Mouse (Mus musculus): ENCODE results near the gene Gm20388.

The Gm20388 gene

DNA sequence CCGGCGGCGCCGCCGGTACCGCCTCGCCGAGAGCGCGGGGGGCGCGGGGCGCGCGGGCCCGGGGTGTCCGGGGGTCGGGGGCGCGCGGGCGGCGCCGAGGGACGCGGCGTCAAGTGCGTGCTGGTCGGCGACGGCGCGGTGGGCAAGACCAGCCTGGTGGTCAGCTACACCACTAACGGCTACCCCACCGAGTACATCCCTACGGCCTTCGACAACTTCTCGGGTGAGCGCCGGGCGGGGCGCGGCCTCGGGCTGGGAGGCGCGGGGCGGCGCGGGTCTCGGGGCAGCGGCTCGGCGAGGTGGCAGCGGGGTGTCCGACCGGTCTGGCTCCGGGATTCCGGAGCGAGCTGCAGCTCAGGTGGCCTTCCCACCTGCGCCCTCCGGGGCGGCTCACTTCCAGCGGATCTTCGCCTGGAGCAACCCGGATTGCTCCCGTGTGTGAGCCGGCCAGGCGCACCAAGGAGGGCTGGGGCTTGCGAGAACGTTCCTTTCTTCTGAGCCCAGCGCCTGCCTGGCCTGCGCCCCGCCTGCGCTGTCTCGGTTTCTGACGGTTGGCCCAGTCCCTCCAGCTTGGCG lies 3743.4 kb downstream of the Gm20388 start:
- DNase-seq (ENCODE audit: low read depth, low spot score), result no peak

DNA sequence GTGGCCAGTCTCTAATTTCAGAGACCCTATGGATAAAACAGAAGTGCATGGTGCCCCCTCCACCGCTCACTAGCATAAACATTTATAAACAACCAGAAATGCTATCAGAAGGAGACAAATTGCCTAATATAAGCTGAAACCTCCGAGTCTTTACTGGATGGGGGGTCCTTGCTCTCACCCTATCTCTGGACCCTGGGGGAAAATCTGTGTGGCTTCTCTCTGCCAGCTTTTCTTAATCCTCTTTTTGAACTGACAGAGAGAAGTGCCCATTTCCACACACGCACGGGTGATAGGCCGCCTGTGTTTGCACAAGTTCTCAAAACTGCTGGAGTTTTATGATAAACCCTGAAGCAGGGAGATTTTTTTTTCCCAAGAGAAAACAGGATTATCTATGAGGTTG lies 3744.1 kb downstream of the Gm20388 start:
- no peak for DNase-seq (ENCODE audit: low read depth, low spot score)

DNA sequence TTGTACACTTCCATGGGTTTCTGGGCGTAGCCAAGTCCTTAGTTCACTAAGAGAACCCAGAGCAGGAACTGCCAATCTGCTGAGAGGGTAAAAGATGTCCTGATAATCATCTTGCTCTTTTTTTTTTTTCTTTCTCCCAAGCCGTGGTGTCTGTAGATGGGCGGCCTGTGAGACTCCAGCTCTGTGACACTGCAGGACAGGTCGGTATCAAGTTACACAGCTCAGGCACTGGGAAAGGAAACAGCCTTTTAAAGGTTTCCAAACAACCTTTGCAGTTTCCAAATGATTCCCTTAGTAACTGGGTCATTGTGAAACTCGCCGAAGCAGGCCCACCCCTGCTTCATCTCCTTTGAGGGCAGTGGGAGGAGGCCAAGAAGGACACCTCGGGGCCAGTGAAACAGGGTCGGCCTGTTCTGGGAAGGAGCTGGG lies 3744.7 kb downstream of the Gm20388 start:
- no peak for DNase-seq (ENCODE audit: low read depth, low spot score)

DNA sequence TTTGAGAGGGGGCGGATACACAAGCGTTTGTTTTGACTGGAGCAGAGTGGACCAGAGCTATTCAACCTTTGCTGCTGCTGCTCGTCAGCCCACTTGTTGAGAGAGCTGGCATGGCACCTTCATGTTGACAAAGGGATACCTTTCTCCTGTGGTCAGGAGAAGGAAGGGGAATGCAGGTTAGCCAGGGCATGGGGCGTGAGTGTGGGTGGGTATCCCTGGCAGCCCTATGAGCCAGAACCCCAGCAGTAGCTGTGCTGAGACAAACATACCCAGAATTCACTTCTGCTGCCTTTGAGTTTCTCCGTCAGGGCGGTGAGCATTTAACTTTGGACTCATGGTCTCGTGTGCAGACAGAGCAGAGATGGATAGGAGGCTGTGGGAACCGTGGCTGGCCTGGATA lies 3747.2 kb downstream of the Gm20388 start:
- DNase-seq (ENCODE audit: low read depth, low spot score), result no peak

DNA sequence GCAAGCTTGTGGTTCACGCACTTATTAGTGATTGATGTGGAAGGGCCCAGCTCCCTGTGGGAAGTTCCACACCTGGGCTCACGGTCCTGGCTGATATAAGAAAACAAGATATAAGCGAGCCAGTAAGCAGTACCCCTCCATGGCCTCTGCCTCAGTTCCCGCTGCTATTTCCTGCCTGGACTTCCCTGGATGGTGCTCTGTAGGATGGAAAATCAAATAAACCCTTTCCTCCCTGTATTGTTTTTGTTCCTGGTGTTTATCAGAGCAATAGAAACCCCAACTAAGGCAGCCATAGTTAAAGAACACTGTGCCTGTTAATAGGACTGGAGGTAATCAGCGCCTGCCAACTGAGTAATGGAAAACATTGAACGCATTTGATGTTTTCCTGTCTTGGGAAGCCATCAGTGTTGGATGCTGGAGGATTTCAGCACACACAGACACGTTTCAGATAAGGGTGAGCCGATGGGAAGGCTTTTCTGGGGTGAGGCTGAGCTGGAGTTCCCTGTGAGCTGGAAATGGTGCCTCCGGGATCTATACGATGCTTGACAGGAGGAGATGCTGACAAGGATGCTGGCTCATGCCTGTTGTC lies 3748.9 kb downstream of the Gm20388 start:
- no peak for DNase-seq (ENCODE audit: low read depth, low spot score)

DNA sequence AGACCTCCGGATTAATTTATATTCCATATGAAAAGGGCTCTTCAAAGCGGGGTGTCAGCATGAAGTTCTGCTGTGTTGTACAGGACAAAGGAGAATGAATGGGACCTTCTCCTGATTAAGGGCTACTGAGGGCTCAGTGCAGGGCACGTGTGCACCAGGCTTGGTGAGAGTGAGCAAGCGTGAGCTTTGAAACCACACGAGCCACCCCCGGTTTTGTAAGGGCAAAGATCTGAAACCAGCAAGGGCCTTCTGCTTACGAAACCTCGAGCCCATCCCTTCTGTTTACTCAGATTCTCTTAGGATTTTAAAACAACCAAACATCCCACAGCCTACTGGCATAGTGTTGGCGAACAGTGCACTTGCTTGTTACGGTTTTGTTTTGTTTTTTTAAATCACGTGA lies 3750.9 kb downstream of the Gm20388 start:
- DNase-seq (ENCODE audit: low read depth, low spot score), result no peak

DNA sequence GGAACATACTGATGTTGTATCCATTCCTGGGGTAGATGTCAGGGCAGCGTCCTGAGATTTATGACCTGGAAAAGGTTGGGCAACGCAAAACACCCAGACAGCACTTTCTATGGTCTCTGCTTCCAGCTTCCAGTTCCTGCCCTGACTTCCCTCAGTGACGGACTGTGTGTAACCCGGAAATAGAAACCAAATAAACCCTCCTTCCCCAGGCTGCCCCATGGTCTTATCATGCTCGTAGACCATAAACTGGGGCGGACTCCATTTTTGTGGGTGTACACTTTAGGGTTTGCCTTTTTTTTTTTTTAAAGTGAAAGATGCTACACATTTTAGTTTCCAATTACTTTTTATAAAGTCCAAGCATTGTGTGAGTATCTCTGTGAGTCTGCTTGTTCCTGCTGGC lies 3754.9 kb downstream of the Gm20388 start:
- DNase-seq (ENCODE audit: low read depth, low spot score), result no peak

DNA sequence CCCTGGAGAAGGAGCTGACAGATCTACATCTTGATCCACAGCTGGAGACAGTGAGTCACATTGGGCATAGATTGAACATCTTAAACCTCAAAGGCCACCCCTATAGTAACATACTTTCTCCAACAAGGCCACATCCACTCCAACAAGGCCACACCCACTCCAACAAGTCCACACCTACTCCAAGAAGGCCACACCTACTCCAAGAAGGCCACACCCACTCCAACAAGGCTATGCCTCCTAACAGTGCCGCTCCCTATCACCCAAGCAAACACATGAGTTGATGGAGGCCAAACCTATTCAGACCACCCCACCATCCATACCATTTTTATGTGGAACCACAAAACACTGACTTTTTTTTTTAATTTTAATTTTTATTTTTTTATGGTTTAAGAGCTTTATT lies 3756.2 kb downstream of the Gm20388 start:
- DNase-seq (ENCODE audit: low read depth, low spot score), result no peak

DNA sequence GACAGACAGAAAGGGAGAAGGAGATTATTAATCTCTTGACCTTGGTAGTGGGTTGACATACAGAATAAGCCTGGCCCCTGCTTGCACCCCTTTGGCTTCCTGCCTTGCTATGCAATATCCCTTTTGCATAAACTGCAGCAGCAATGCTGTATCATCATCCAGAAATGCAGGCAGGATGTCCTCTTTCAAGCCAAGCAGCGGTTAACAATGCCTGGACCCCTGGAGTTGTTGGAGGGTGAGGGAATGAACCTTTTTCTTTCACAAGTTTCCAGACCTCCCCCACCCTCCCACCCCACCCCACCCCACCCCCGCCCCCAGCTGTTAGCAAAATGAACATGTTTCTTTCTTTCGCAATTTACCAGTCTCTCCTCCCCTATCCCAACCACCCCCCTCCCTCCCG lies 3758.0 kb downstream of the Gm20388 start:
- no peak for DNase-seq (ENCODE audit: low read depth, low spot score)

DNA sequence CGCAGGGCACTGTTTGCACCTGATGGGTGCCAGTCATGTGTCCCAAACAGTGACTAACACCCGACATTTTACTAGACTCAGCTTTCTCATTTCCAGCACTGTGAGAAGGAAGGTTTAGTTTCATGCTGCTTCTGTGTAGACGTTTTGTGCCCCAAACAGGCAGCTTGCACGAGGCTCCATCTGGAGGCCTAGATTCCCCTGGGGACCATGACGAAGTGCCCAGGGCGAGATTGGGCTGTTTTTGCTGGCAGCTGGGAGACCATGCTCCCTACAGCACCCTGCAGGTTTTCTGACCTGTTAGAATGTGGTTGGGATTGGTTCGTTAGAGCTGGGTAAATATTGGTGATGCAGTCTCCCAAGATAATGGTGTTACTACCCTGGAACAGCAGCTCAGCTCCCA lies 3760.1 kb downstream of the Gm20388 start:
- DNase-seq (ENCODE audit: low read depth, low spot score), result no peak

DNA sequence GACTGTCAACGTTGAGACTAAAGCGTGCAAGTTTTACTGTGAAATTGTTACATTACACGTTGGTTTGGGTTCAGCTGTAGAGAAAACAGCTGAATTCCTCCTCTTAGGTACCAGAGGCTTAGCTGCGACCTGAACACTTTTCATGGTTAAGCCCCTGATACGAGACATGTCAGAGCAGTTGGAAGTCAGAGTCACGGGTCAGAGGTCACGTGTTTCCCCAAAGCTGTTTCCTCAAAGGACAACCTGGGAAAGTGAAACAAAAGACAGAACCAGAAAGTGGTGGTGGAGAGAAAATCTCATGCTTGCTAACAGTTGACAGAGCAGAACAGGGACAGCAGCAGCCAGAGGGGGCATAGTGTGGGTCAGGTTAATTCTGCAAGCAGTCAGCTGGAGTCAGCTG lies 3760.8 kb downstream of the Gm20388 start:
- DNase-seq (ENCODE audit: low read depth, low spot score), result no peak

DNA sequence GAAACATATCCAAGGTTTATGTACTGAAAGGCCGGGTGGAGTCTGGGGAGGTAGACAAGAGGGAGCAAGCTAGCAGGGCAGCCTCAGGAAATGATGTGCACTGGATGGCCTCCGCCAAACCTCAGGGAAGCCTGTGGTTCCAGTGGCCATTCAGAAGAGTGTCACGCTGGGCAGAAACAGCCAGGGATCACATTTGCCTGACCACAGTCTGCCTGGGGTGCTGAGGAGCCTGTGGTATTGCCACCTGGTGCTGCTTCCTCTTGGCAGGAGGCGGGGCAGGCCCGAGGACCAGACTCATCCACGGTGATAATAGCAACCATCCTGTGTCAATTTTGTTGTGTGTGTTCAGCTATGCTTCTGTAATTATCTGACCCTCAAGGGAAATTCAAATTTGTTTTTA lies 3762.0 kb downstream of the Gm20388 start:
- DNase-seq (ENCODE audit: low read depth, low spot score), result no peak

DNA sequence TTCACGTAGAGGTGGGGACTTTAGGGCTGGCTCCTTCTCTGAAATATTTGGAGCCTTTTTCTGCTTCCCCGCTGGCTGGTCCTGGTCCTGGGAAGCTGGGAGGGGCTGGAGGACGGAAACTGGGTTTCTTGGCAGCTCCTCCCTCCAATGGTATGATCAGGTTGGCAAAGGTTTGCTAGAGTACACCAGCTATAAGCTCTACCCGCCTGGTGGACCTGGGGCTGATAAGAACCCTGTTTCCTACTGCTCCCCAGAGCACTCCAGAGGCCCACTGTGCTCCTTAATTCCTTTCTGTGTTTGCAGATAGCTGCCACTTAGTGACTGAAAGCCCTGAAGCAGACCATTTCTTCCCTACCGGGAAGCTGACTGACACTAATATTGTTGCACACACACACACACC lies 3765.0 kb downstream of the Gm20388 start:
- no peak for DNase-seq (ENCODE audit: low read depth, low spot score)

DNA sequence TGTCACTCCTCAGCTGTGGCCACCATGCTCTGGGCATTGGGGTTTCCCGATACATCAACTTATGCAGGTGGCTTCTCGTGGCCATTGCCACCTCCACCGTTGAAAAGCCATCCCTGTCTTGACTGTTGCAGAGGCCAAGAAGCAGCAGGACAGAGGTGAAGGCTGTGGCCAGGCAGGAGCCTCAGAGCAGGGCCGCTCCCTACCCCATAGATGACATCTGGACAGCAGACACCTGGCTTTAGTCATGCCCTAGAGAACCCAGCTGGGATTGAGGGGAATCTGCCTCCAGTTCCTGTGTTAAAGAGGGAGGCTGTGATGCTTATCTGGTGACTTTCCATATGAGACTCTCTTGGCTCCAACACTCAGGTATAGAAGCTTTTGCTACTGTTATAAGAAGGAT lies 3767.7 kb downstream of the Gm20388 start:
- DNase-seq (ENCODE audit: low read depth, low spot score), result no peak

DNA sequence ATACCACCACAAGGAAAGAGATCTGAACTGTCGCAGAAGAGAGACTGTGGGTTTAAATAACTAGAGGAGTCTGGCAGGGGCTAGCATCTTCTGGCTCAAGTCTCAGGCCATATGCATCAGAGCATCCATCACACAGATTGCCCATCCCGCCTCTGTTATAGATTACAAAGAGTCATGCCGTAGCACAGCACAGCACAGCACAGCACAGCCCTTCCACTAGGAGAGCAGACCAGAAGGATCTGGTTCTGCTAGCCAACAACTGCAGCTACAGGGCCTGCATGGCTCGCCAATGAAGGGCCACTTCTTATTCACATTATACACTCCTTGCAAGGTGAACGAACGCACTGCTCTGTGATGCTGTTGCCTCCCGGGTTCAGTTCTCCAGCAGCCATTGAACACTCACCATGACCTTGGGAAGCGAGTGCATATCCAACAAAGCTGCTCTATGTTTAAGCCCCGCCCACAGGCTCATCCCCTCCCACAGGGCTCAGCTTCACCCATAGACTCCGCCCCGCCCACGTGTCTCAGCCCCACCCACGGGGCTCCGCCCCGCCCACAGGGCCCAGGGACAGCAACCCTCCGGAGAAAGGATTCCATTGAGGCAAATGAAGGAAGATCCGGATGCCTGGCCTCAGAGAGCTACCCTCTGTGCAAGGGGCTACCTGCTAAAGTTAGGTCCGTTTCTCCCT lies 3771.6 kb downstream of the Gm20388 start:
- DNase-seq (ENCODE audit: low read depth, low spot score), result peak; percentile 7

DNA sequence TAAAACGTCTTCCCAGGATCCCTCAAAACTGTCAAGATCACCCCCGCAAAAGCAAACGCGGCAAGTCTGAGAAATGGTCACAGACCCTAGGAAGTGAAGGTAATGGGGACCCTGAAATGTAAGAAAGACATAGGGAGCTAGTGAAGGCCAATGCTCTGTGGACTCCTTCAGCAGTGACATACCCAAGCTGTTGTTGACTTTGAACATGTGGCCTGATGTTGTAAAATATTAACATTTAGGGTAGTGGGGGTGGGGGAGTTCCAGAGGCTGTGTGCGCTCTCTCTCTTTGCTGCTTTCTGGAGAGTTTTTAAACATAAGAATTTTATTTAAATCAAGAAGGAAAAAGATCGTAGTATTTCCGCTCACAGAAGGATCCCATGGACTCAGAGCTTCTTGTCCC lies 3772.7 kb downstream of the Gm20388 start:
- no peak for DNase-seq (ENCODE audit: low read depth, low spot score)

DNA sequence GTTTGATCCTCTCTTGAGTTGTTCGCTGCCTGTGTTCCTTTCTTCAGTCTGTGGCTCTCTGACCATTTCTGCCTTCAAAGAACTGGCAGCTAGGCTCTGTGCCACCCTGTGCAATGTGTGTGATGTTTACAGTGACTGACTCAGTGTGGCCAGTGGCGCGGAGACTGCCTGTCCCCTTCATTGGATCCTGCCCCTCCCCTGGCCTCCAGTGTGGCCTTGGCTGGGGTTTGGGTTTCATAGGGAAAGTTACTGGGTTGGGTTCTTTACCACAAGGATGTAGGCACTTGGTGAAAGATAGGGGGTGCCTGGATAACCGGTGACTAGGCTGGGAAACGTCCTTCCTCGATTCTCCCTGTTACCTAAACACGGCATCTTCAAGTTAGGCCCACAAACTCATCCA lies 3774.2 kb downstream of the Gm20388 start:
- no peak for DNase-seq (ENCODE audit: low read depth, low spot score)

DNA sequence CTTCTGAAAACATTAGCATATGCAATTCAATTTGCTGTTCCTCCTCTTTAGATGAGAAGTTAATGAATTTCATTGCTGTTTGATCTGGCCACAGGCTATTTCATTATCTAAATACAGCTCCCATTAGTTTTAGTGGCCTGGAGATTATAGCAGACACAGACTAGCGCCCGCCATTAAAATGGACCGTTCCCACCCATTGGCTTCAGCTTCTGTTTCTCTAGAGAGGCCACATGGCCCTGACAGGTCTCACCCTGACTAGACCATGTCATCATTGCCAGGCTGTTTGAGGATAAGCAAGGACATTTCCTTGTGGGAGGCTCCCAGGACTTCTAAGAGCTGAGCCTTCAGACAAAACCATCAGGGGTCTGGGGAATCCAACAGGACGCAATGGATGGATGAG lies 3774.8 kb downstream of the Gm20388 start:
- no peak for DNase-seq (ENCODE audit: low read depth, low spot score)

DNA sequence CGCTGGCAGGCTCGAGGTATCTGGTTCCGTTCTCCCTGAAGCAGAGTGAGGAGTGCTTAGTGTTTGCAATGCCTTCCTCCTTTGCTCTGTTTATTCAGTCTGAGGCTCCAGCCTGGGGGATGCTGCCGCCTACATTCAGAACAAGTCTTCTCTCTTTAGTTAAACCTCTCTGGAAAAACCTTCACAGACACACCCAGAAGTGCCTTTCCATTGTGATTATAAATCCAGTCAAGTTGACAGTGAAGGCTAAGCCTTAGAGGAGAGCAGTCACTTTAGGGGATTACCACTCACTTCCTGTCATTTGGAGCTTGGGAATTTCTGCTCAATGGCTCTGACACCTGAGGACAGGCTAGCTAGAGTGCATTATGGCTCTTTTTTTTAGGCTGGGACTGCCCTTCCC lies 3777.2 kb downstream of the Gm20388 start:
- DNase-seq (ENCODE audit: low read depth, low spot score), result no peak

DNA sequence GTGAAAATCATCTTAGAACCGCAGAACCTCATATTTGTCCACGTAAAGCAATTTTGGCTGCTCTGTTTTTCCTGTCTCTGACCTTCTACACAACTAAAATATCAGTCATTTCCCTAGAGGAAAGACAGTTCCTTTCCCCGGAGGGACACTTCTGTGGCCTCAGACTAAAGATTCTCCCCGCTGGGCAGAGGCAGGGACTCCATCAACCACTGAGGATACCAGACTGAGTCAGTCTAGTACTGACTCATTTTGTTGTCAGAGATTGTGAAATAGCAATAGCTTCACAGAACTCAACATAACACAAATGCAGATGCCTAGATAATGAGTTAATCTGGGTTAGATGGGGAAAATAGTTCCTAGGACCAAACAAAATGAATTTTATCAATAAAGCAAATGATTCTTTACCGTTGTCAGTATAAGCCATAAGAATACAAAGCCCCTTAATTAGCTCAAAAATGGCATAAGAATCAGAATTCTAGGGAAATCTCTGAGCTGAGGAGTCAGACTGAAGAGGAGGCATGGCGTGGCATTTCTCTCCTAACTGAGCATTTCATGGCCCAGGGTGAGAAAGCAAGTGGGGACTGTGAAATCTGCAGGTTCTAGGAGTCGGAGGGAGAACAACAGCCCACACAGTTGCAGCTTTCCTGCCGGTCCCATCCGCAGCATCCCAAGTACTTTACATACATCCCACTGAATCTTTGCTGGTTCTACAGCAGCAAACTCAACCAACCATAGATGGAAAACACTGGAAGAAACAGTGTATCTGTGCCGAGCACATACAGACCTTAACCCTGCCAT lies 3781.7 kb downstream of the Gm20388 start:
- no peak for DNase-seq (ENCODE audit: low read depth, low spot score)

DNA sequence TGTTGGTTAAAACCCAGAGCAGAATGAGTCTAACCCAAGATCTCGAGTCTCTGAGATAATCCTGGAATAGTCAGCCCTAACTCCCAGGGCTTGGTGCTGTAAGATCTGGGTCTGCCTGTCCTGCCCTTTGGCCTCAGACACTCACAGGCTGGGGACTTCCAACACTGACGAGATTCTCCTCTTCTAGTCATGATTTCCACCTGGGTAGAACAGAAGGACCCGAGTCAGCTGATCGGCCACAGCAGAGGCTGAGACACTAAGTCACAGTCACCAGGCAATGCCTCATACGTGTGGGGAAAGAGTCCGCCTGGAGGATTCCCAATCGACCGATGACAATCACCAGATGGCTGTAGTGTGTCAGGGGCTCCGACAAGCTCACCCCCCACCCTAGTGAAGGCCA lies 3785.5 kb downstream of the Gm20388 start:
- no peak for DNase-seq (ENCODE audit: low read depth, low spot score)

DNA sequence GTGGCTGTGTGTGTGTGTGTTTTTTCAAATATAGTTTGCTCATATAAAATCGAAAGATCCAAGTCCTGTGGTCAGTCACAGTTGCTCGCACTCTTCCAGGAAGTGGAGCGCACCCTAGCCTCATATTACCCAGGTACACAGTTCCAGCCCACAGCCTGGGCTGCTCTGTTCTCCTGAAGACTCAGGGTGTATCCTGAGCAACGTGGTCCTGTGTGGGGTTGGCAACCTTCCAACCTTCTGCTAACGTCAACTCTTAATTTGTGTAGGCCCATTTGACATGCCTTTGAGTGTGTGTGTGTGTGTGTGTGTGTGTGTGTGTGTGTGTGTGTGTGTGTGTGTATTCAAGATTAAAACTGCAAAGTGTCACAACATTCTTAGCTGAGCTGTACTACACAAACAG lies 3786.7 kb downstream of the Gm20388 start:
- DNase-seq (ENCODE audit: low read depth, low spot score), result no peak

Measured in CD4-positive helper T cell, adult 2 months (primary cell).